Mouse (Mus musculus): ENCODE measurements around the gene C4b.

C4b gene

DNA sequence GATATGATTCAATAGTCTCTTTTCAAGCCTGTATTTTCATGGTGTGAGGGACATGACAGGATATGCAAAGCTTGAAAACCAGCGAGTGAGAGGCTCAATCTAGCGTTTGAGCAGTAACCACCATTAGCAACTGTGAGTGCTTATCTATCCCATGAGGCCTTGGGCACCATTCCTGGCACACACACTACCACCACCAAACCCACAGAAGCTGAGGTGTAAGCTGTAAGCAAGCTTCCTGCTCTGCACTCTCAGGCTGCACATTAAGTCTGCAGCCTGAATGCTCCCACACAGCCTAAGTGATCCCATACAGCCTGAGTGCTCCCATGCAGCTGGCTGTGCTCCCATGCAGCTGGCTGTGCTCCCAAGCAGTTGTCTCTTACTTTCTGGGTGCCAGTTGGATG, 43.0 kb downstream of the C4b start:
- peak; percentile 18 to 24 for DNase-seq (ENCODE audit: low spot score in 2 of 2)

- DNase-seq (ENCODE audit: low spot score in 2 of 2) = peak; percentile 77 to 85
These were observed 43.9 kb downstream of the C4b start for GRCm38 (mm10) chr17:34699575-34700408.

- DNase-seq (ENCODE audit: low spot score in 2 of 2) = no peak
These were observed 50.8 kb downstream of the C4b start for GRCm38 (mm10) chr17:34692906-34693305.

DNA sequence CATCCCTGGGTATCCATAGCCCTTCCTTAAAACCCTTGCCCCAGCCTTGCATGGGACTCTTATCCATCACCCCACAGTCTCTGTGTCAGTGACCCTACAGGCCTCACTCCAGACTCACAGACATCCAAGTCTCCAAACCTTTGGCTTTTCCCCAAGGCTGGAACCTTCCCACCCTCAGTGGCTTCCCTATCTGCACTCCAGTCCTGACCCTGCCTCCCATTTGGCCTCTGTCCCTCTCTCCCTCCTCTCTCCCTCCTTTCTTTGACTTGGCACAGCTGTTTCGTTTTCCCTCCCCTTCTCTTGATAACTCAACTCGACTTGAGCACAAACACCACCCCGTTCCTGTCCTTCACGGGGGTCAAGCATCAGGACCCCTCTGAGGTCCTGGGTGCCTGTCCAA, 53.2 kb downstream of the C4b start:
- DNase-seq (ENCODE audit: low spot score in 2 of 2) = no peak

GRCm38 (mm10) chr17:34688889-34689288, 54.8 kb downstream of the C4b start:
- no peak for DNase-seq (ENCODE audit: low spot score in 2 of 2)

DNA sequence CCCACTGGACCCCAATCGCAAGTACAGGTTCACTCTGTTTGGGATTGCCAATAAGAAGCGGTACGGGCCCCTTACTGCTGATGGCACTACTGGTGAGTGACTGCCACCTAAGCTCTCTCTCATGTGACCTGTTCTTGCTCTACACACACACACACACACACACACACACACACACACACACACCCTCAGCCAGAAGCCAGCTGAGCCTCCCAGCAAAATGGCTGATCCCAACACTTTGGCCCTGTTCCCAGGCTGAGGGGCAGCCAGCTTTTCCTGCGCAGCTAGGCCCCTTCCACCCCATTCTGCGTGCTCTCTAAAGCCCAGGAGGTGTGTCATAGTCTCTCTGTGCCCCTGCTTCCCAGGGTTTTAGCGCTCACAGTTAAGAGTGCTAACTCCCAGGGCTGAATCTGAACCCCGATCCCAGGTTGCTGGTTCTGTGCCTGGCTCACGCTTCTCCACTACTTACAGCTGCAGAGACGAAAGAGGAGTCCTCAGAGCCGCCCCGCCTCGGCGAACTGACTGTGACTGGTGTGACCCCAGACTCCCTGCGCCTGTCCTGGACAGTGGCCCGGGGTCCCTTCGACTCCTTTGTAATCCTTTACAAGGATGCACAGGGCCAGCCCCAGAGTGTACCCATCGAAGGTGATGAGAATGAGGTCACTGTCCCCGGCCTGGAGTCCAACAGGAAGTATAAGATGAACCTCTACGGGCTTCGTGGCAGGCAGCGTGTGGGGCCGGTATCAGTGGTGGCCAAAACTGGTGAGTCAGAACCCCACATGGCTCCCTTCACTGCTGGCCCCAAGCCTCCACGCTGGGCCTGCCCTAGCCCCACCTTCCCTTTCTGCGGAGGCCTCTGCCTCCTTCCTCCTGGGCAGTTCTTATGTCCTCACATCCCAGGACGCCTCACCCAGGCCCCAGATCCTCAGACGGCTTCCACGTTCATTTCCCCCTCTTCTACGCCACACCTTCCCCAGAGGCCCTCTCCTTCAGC, 58.3 kb downstream of the C4b start:
- DNase-seq (ENCODE audit: low spot score in 2 of 2) = no peak

GRCm38 (mm10) chr17:34684253-34684893, 59.3 kb downstream of the C4b start:
- no peak for DNase-seq (ENCODE audit: low spot score in 2 of 2)

GRCm38 (mm10) chr17:34683686-34684220, 59.9 kb downstream of the C4b start:
- no peak for DNase-seq (ENCODE audit: low spot score in 2 of 2)

- DNase-seq (ENCODE audit: low spot score in 2 of 2) = no peak
These were observed 60.5 kb downstream of the C4b start for GRCm38 (mm10) chr17:34683179-34683578.

GRCm38 (mm10) chr17:34681881-34682536, 61.7 kb downstream of the C4b start:
- DNase-seq (ENCODE audit: low spot score in 2 of 2) = no peak

DNA sequence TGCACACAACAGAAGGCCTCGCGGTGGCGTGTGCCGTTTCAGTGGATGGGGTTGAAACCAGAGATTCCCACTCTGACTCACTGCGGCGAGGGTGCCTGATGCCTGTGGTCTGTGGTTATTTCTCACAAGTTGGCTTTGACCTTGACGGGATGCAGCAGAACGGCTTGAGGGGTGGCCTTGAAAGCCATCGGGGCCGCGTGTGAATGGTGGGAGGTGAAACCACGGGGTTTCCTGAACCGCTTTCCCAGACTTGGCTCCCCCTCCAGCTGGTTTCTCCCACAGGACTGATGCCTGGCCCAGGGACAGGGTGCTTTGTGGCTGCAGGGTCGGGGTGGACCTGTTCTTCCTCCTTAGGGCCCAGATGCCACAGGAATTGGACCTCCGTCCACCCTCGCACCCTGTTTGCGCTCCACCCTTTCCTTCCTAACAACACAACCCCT, 62.5 kb downstream of the C4b start:
- no peak for DNase-seq (ENCODE audit: low spot score in 2 of 2)

DNA sequence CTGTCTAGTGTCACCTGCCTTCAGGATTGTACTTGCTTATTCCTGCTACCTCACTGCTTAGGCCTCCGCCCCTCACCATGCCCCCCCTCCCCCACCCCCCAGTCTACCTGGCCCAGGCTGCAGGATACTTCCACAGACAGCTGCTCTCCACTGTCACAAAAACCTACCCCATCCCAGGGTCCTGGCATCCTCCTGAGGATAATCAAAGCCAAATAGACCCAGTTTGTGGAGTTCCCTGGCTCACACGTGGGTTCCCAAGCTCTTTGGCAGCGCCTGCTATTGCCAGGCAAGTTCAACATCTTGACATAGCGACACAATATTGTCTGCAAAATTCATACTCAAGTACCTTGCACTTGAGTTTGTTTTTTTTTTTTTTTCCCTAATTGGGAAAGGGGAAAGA, 63.1 kb downstream of the C4b start:
- no peak for DNase-seq (ENCODE audit: low spot score in 2 of 2)

- no peak for DNase-seq (ENCODE audit: low spot score in 2 of 2)
These were observed 63.5 kb downstream of the C4b start for GRCm38 (mm10) chr17:34680191-34680590.
